8 mouse cellular contexts compared by ENCODE assay signal in the genomic region with DNA sequence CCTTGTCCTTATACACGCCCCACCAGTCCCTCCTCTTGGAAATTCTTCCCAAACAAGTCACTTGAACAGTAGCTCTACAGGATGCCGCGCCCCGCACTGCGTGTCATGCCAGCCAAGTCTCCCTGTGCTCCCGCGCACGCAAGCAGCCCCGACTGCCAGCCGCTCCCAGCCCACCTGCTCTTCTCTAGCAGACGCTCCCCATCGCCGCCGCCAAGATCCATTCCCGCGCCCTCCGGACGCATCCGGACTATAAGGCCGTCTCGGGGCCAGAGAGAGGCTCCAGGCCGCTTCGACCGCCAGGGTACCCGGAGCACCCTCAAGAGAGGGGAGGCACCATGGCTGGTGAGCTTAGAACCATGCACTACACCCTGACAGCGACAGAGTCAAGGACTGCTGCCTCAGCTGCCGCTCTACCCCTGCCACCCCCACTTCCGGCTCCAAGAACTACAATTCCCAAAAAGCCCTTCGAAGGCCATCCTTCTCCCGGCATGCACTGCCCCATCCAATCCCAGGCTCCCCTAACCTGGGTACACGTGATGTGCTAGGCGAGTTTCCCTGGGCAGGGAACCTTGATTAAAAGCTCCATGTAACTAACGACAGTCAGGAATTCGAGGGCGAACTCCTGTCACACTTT. TPM values are rescaled to one million over a fixed set of nuclear protein-coding genes. Genes with fewer than 3 reads are reported as not detected.
A peak's percentile ranks its signal among the peaks of the same experiment; 100 is the strongest.
DNase-seq lines count a peak whose midpoint lies in the region; ATAC-seq lines count a peak whose summit lies in the region.

No protein-coding gene starts in this region.

- peaks cover 19% of the 10 kb centered on the region for H3K4me1 ChIP-seq in heart, embryonic 10.5 days
- H3K4me1 ChIP-seq in kidney, embryonic 15.5 days: peaks cover 16% of the 10 kb centered on the region

- peak overlapping the region; percentile 90 for H3K4me2 ChIP-seq in kidney, embryonic 15.5 days

- H3K27me3 ChIP-seq in heart, embryonic 10.5 days (ENCODE audit: insufficient read depth, poor library complexity, severe bottlenecking): no peaks in the 10 kb centered on the region
- no peaks in the 10 kb centered on the region for H3K27me3 ChIP-seq in kidney, embryonic 15.5 days

- H3K4me3 ChIP-seq in heart, embryonic 10.5 days: peak overlapping the region; percentile 86
- H3K4me3 ChIP-seq in kidney, embryonic 15.5 days (replicated peaks): peak overlapping the region; percentile 84

- H3K9me3 ChIP-seq in heart, embryonic 10.5 days: no peaks in the 10 kb centered on the region
- no peaks in the 10 kb centered on the region for H3K9me3 ChIP-seq in kidney, embryonic 15.5 days (replicated peaks)

- peak; percentile 89 for ATAC-seq in erythroblast, adult 5-6 weeks (replicated peaks; ENCODE audit: low FRiP score, poor library complexity, severe bottlenecking)
- peak; percentile 98 for ATAC-seq in kidney, embryonic 15.5 days (replicated peaks; ENCODE audit: low FRiP score)
- peak; percentile 98 for ATAC-seq in monocyte, adult 5-6 weeks (replicated peaks; ENCODE audit: insufficient number of reproducible peaks, low FRiP score, low TSS enrichment, poor library complexity, severe bottlenecking)

- peak overlapping the region; percentile 90 for H3K27ac ChIP-seq in heart, embryonic 10.5 days
- peak overlapping the region; percentile 80 for H3K27ac ChIP-seq in kidney, embryonic 15.5 days

- H3K36me3 ChIP-seq in heart, embryonic 10.5 days: 0 out of 2 replicates have a peak, but pooled peaks cover 5% of the 10 kb centered on the region
- H3K36me3 ChIP-seq in kidney, embryonic 15.5 days: no peaks in the 10 kb centered on the region

- peak overlapping the region; percentile 72 for H3K9ac ChIP-seq in kidney, embryonic 15.5 days

- under 1% methylated on average over 35 of the region's 35 CpGs for WGBS in heart, embryonic 10.5 days
- WGBS in kidney, embryonic 15.5 days: under 1% methylated on average over 35 of the region's 35 CpGs

- DNase-seq in B cell, adult 2 months: peak; percentile 93 to 95
- peak; percentile 98 for DNase-seq in brain, adult 2 months (ENCODE audit: low read depth, low spot score)
- DNase-seq in heart, embryonic 10.5 days (ENCODE audit: low spot score): peak; percentile 97
- peak; percentile 86 for DNase-seq in liver
- peak; percentile 83 to 88 for DNase-seq in spleen, postnatal 4 days (ENCODE audit: low spot score in 2 of 2)

RNA-seq across cellular contexts. Expression of gene Fyttd1, which starts 9.3 kb away (rescaled TPM):
- 5.6 and 6.0 TPM in 2 replicates for total RNA-seq in erythroblast, adult 5-6 weeks (2015; ENCODE audit: low replicate concordance)
- total RNA-seq in erythroblast, adult 5-6 weeks (2017; ENCODE audit: low replicate concordance): 9.5 and 11.8 TPM in 2 replicates
- polyA plus RNA-seq in heart, embryonic 10.5 days (2016; fragmentation: Nextera tagmentation; extraction: Ambion mirVana): 122 and 149 TPM in 2 replicates
- 98.7 and 113 TPM in 2 replicates for polyA plus RNA-seq in kidney, embryonic 15.5 days (2015; fragmentation: Nextera tagmentation; extraction: Ambion mirVana)
- total RNA-seq in monocyte, adult 5-6 weeks (2017): 55.8 to 78.8 TPM (median 67.5 TPM) in 3 replicates

RNA-seq across cellular contexts. Expression of gene Rubcn, which starts 9.5 kb away (rescaled TPM):
- 2.9 and 7.7 TPM in 2 replicates for total RNA-seq in erythroblast, adult 5-6 weeks (2015; ENCODE audit: low replicate concordance)
- total RNA-seq in erythroblast, adult 5-6 weeks (2017; ENCODE audit: low replicate concordance): 2.5 and 5.3 TPM in 2 replicates
- polyA plus RNA-seq in heart, embryonic 10.5 days (2016; fragmentation: Nextera tagmentation; extraction: Ambion mirVana): 23.5 and 34.5 TPM in 2 replicates
- 17.8 and 21.9 TPM in 2 replicates for polyA plus RNA-seq in kidney, embryonic 15.5 days (2015; fragmentation: Nextera tagmentation; extraction: Ambion mirVana)
- total RNA-seq in monocyte, adult 5-6 weeks (2017): 12.4 to 41.8 TPM (median 31.2 TPM) in 3 replicates

RNA-seq across cellular contexts. Expression of gene Lrch3, which starts 45.9 kb away (rescaled TPM):
- 9.8 and 10.2 TPM in 2 replicates for total RNA-seq in erythroblast, adult 5-6 weeks (2015; ENCODE audit: low replicate concordance)
- 7.4 and 18.0 TPM in 2 replicates for total RNA-seq in erythroblast, adult 5-6 weeks (2017; ENCODE audit: low replicate concordance)
- 23.7 and 26.6 TPM in 2 replicates for polyA plus RNA-seq in heart, embryonic 10.5 days (2016; fragmentation: Nextera tagmentation; extraction: Ambion mirVana)
- 23.6 and 25.9 TPM in 2 replicates for polyA plus RNA-seq in kidney, embryonic 15.5 days (2015; fragmentation: Nextera tagmentation; extraction: Ambion mirVana)
- total RNA-seq in monocyte, adult 5-6 weeks (2017): 37.4 to 67.8 TPM (median 44.9 TPM) in 3 replicates

RNA-seq across cellular contexts. Expression of gene Smbd1, which starts 57.8 kb away (rescaled TPM):
- not detected in 2 replicates for total RNA-seq in erythroblast, adult 5-6 weeks (2015; ENCODE audit: low replicate concordance)
- total RNA-seq in erythroblast, adult 5-6 weeks (2017; ENCODE audit: low replicate concordance): not detected in 2 replicates
- not detected in 2 replicates for polyA plus RNA-seq in heart, embryonic 10.5 days (2016; fragmentation: Nextera tagmentation; extraction: Ambion mirVana)
- polyA plus RNA-seq in kidney, embryonic 15.5 days (2015; fragmentation: Nextera tagmentation; extraction: Ambion mirVana): not detected in 2 replicates
- total RNA-seq in monocyte, adult 5-6 weeks (2017): not detected in 3 replicates

Comparison
In these comparisons a context has a peak if more than half of its experiments do, and no peak if none do; other contexts are left out.
1. Peak in every context shown above with its lines: DNase-seq, ATAC-seq, H3K4me3 ChIP-seq and H3K27ac ChIP-seq.